Mouse (Mus musculus): Measurements from ENCODE around the gene A430078G23Rik.
A peak's percentile ranks its signal among the peaks of the same experiment; 100 is the strongest.

A430078G23Rik gene

DNA sequence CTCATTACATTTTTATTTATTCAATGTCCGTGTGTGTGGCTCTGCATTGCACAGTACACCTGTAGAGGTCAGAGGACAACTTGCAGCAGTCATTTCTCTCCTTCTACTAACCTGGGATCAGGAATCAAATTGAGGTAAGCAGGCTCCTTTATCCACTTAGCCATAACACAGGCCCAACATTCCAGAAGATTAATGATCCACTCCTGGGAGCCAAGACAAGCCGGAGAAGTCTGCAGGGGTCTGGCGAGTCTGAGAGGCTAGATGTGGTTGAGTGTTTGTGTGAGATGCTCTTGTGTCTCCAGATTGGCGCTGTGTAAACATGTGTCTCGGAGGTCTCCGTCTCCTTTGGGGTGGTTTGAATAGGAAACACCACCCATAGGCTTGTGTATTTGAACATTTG is 2.5 kb upstream of the A430078G23Rik start:
- DNase-seq: no peak

DNA sequence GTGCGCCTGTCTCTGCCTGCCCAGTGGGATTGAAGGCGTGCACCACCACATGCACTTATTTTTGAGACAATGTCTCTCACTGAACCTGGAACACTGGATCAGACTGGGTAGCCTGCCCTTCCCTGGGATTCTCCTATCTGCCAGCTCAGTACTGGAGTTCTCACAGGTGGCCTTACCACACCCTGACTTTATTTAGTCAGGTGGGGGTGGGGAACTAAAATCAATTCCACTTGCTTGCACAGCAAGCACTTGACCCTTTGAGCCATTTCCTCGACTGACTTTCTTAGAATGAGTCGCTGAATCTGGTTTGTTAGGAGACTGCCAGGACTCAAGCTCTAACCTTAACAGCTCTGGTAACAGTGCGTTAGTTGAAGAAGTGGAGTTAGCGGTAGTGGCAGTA is 500 bp upstream of the A430078G23Rik start:
- no peak for DNase-seq

DNA sequence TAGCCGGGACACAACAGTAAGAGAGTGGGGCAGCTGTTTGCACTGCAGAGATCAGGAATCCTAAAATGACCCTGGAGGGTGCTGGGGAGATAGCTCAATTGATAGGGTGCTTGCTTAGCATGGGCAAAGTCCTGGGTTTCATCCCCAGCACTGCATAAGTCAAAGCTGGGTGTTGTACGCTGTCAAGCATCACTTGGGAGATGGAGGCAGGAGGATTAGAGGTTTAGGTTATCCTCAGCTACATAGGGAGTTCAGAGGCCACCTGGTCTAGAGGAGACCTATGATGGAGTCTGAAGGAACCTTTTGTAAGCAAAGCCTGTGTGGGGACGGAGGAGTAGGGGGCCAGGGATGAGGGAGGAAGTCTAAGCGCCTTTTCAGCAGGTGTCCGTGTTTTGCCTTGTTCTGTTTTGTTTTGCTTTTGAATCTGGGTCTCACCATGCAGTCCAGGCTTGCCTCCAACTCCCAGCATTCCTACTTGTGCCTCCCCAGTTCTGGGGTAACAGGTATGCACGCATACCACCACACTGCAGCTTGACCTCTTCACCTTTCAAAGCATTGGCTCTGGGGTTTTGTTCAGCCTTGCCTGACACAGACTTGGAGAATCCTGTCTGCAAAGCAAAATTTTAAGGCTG is 712 bp downstream of the A430078G23Rik start:
- no peak for DNase-seq

DNA sequence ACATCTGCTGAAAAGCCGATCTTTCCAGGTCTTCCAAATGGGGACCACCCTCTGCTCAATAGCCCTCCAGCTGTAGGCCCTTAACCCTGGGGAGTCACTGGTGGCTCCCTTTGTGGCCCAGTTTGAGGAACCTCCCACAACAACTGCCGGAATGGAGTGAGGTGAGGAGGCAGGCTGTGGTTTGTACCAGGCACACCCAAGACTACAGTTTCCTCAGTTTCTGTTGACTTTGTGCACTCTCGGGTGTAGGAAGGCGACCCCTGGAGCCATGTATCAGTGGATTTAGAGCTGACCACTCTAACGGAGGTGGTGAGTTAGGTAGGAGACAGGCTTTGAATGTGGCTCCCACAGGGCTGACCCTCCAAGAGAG is 1.2 kb downstream of the A430078G23Rik start:
- DNase-seq: no peak

DNA sequence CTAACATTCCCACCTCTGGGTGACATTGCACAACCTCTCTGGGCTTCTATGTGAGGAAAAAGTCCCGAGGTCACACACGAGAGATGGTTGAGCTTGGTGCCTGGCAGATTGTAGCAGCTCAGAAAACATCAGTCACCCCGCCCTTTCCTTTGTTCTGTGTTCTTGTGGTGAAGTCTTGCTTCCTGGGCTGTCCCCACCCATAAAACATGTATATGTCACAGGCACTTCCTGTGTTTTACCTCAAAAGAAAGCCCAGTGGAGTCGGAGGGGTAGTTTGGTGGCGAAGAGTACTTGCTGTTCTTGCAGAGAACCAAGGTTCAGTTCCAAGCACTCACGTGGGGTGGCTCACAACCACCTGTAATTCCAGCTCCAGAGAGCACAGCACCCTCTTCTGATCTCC is 2.4 kb downstream of the A430078G23Rik start:
- no peak for DNase-seq

DNA sequence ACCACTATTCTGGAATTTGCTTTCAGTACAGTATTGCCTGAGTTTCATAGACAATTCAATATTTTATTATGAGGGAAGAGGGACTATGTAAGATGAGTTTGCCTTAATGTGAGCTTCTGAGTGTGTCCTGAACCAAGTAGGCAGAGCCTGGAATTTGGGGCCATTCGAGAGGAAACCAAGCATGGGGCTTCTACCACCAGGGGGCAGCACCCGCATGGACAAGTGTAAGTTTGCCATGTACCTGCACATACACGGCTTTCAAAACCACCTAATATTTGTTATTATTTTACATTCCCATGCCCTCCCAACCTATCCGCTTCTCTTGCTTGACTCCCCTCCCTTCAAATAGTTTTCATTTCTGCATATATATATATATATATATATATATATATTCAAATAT is 4.8 kb downstream of the A430078G23Rik start:
- DNase-seq: peak; percentile 86 to 90

DNA sequence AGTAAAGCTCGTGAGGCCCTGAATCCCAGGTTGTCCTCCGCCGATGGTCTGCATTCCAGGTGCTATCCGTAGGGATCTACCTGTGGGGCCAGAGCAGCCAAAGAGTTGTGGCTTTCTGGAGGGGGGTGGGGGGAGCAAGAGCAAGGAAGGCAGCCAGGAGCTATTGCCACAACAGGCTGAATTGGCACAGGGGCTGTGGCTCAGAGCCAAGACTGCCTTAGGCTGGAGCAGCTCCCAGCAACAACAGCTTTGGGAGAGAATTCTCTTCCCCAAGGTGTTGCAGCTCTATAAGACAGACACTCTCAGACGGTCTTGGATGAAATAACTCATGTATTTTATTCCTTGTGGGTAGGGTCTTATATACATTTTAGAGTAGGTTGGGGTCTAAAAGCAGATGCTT is 13.9 kb downstream of the A430078G23Rik start:
- DNase-seq: no peak

DNA sequence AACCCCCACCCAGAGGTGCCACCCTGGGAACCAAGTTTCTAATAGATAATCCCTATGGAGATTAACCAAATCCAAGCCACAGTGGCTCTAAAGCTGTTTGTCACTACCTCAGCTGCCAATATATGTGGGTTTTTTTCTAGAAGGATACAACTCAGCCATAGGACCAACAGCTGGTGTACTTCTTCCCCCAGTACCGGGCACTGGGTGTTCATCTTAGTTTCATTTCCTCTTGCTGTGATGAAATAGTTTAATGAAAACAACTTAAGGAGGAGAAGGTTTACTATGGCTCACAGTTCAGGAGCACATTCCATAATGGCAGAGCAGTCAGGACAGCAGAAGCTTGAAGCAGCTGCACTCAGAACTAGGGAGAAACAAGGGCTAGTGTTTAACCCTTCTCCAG is 14.9 kb downstream of the A430078G23Rik start:
- no peak for DNase-seq

DNA sequence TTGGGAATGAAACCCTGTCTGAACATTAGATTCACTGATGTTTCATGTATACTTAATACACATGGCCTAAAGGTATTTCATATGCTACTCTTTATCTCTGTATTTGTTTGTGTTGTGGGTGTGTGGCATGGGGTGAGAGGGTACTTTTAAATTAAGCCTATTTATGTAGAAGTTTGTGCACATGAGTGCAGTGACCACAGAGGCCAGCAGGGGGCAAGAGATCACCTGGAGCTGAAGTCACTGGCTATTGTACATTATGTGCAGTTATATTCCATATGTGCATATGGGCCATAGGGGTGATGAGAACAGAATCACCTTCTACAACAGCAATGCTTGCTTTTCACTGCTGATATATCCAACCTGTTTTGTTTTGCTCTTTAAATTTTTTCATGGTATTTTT is 22.5 kb downstream of the A430078G23Rik start:
- no peak for DNase-seq

DNA sequence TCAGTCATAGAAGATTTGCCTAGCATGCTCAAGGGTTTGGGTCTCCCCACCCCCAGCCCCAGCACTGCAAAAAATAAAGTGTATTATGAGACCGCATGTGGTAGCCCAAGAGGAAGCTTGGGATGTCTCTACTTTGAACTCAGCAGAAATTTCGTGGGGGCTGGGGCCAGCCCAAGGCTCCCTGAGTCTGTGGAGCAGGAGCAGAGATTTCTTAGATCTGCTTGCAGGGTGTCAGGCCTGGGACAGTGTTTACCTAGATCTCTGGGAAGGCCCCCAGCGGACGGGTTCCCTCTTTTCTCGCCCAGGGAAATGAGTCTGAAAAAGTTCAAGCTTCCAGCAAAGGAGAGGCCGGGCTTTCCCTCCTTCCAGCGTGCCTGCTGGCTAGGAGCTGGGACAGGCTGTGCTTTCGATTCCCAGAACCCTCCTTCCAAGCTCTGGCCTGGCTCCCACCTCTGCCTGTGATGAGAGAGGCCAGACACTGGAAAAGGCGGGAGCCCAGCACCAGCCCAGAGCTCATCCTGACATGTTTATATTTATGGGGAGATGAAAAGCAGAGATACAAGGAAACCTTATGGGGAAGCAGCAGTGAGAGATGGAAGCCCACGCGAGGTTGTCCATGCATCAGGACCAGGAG is 23.5 kb downstream of the A430078G23Rik start:
- DNase-seq: no peak

DNA sequence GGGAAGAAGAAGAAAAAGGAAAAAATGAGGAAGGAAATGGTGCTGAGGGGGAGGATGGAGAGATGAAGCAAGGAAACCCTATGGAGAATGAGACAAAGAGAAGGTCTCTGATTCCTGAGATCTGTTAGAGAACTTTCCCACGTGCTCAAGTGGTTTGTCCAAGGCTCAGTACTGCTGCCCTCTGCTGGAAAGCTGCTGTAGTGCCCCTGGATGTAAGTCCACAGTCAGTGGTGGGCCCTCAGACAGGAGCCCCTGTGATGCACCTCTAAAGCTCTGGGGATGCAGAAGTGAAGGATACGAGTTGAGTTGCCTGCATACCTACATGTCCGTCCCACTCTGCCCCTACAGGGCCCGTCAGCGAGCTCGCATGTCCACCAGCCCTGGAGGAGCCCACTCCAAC is 34.1 kb downstream of the A430078G23Rik start:
- DNase-seq: peak; percentile 42 to 58

DNA sequence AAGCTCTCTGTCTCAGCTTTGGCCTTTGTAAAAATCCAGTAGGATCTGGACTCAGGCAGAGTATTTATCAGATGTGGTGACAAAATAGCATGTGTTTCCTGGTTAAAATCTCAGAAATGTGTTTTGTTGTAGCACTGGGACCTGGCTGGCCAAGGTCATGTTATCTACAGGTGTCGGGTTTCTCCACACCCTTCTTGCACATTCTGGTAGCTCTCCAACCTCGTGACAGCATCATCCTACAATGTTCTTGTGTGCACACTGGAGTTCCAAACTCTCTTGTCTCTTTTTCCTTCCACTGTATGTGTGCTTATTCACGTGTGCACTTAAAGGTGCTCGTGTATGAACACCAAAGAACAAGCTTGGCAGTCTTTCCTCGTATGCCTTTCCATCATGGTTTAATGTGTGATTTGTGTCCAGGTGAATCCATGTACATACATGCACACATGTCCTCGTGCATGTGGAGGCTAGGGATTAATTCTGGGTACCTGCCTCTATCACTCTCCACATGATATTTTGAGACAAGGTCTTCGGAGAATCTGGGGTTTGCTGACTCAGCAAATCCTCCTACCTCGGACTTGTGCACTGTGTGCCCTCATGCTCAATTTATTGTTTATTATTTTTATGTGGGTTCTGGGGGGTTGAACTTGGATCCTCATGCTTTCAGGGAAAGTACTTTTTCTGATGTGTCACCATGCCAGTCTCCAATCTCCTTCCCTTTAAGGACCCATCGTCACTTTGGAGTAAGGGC is 35.5 kb downstream of the A430078G23Rik start:
- DNase-seq: no peak

DNA sequence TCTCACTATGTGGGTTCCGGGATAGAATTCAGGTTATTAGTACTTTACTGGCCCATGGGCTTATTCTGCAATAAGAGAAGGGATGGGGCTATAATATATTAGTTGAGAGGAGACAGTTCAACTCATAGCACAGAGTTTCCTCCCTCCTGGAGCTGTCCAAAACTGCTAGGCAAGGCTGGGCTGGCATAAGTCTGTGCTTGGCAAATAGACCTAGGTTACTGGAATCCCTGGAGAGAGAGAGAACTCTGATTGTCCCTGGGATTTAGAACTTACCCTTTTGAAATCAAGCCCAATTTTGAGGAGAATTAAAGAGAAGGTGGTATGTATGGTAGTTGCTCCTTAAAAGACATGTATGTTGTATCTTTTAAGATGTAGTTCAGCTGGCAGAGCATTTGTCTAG is 36.3 kb downstream of the A430078G23Rik start:
- DNase-seq: no peak

DNA sequence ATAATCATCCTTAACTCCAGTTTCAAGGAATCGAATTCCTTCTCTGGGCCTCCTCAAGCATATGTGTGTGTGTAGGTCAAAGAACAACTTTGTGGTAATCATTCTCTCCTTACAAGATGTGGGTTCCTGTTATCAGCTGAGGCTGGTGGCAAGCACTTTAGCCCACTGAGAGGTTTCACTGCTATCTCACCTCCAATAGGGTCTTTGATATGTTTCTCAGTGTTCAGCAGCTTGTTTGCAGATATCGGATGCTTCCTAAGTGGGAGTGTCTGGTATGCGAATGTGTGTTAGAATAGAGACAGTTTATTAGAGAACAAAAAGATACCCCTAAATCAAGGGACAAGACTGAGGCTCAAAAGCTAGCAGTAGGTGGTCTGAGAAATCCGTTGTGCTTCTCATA is 39.1 kb downstream of the A430078G23Rik start:
- DNase-seq: no peak

DNA sequence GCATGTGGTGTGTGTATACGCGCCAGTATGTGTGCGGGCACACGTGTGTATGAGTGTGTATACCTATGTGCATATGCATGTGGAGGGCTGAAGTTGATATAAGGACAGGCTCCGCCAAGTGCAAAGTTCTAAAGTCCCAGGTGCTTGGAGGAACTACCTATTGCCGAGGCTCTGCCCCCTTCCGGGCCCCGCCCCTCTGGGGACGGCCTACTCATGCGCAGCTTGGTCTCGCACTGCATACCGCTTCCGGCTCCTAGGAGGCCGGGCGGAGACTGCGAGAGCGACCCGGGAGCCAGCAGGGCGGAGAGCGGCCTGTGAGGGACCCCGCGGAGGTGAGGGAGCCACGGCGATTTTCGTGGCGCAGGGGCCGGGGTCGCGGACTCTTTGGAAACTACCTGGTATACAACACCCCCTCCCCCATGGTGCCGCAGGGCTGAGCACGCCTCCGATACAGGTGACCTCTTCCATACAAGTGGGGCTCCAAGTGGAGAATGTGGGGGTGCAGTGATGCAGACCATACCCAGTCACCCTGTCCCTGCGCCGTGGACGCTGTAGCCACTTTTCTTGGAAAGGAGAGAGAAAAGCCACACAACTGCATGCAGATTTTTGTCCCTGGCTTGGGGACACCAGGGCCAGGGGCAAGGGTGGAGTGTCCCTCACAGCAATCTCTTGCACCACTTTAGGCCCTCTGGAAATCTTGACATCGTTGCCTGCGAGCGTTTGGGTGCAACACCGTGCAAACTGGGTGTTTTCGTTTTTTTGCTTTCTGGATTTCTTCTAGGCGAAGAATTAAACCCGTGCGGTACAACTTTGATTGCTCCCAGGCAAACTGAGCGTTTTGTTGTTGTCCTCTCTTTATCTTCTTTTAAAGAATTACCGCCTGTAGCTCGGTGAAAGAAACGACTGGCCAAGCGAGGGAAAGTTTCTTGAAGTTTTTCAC is 39.8 kb downstream of the A430078G23Rik start, which contains the start of gene Arhgef18:
Gene Arhgef18, plus strand, starts transcription at position 236 of the 940 bp plus-strand sequence.
- peak; percentile 87 to 92 for DNase-seq

DNA sequence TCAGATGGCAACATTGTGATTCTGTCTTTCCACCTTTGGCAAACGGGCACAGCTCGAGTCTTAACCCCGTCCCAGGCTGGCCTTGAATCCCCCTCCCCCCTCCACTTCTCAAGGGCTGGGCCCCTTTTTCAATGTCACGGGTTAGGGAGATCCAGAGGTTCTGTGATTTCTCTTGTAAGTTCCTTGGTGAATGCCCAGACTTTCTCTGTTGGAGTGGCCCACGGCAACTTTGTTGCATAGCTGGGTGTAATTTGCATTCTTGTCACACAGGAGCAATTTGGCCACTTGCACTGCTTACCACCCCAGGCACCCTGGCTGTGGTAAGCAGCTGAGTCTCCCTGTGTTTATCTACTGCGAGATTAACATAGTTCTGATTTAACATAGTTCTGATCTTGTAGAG is 41.4 kb downstream of the A430078G23Rik start:
- peak in 1 of 2 experiments; percentile 14 for DNase-seq

DNA sequence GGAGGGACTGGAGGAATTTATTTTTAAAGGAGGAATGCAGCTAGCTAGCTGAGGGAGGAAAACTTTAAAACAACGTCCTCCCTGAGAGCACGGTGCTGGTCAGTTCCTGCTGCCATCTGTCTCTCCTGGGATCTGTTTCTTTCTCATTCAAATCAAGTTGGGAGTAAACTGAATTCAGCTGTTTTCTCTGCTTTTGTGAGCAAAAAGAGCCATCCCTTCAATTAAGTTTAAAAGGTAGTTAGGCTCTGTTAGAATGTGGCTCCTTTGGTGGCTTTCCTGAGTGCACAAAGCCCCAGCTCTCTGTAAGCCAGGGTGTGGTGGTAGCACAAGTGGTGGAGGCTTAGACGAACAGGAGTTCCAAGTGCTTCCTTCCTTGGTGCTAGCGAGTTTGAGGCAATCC is 42.0 kb downstream of the A430078G23Rik start:
- no peak for DNase-seq

DNA sequence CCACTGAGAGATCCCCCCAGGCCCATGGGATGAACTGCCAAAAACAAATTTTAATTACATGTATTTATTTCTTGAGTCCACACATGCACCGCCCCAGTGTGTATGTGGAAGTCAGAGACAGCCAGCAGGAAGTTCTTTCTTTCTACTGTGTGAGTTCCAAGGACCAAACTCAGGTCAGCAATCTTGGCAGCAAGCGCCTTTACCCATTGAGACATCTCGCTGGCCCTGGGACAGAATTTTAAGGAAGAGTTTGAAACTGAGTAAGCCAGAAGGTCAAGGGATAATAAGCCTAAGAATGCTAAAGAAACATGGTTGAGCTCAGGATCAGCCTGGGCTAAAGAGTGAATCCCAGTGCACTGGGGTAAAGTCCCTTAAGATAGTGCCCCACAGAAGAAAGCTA is 44.4 kb downstream of the A430078G23Rik start:
- no peak for DNase-seq

DNA sequence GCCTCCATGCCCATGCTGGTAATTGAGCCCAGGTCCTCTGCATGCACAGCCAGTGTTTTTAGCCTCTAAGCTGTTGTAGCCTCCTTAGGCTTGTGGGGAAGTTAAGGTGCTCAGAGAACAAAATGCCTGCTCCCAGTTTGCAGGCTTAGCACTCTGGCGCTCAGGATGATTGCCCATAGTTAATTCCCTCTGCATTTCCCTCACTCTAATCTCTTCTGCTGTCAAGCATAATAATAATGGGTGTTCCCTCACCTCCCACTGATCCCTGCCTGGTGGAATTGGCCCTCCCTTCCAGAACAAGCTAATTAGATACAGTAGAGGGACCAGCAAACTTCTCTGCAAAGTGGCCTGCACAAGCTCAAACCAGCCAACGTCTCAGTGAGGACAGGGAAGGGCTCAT is 47.3 kb downstream of the A430078G23Rik start:
- DNase-seq: no peak

DNA sequence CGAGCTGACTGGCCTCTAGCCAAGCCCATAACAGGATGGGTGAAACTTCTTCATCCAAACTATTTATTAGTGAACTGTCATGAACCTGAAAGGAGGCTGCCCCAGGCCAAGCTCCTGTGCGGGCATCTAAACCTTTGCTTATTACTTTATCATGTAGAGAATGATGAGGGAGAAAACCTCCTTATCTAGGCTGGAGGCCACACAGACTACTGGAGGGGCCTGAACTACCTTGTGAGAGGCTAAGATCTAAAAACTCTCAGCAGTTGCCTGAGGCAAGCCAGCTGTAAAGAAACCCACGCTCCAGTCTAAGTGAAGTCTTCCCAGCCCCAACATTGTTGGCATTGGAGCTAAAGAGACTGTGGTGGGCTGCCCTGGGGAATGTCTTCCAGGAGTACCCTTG is 54.2 kb downstream of the A430078G23Rik start:
- no peak for DNase-seq

DNA sequence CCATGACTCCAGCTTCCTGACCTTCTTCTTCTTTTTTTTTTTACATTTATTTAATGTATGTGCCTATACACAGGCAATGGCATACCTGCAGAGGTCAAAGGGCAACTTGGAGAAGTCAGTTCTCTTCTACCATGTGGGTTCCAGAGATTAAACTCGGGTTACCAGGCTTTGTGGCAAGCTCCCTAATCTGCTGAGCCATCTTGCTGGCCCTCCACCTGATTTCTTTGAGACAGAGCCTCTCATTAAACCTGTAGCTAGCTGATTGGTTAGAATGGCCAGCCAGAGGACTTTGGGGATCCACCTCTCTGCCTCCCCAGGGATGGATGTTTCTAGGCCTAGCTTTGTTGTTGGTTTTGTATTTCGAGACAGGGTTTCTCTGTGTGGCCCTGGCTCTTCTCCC is 57.9 kb downstream of the A430078G23Rik start:
- DNase-seq: no peak

DNA sequence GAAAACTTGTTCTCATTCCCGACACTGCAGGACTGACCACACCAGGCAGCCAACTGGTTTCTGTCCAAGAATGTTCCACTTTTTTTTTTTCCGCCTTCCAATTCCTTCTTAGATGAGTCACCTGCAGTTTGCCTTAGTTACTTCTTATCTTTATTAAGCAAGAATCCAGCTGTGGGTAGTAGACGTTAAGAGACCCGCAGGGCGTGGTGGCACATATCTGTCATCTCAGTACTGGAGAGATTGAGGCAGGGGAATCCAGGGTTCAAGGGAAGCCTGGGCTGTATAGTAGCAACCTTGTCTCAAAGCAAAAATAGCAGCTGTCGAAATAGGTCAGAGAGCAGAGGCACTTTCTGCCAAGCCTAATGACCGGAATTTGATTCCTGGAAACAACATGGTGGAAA is 58.7 kb downstream of the A430078G23Rik start:
- peak; percentile 18 to 26 for DNase-seq

DNA sequence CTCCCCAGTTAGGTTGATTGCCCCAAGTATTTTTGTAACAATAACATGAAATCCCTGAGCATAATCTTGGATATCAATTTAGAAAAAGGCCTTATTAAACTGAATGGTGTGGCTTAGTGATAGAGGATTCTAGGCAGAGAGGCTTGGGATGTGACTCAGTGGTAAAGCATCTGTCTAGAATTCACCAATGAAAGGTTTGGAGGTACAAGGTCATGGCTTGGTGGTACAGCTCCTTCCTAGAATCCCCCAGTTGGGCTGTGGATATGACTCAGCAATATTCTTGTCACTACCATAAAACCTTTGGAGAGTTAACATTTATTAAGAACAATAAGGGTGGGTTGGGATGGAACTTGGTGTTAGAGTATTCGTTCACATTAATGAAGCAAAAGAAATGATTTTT is 59.6 kb downstream of the A430078G23Rik start:
- DNase-seq: no peak
